Mouse (Mus musculus) midbrain, embryonic 13.5 days (tissue): Measurements from ENCODE around the gene Sp6. TPM values are rescaled to one million over a fixed set of nuclear protein-coding genes. Genes with fewer than 3 reads are reported as not detected.

ENCODE experiments used
- ATAC-seq: fragments of 200-750 bp; cut with Nextera tagmentation; 2 replicates; pipeline ENCODE4 v1.8.0; 2017; ENCODE audit warnings: mild to moderate bottlenecking, moderate TSS enrichment, moderate library complexity
- H3K27ac ChIP-seq: fragments of 300-500 bp; sonication (generic); 2 replicates; pipeline ENCODE4 v1.5.1; 2015; ENCODE audit warnings: inconsistent platforms, mild to moderate bottlenecking, moderate library complexity
- H3K27me3 ChIP-seq: fragments of 300-500 bp; sonication (generic); 2 replicates; pipeline ENCODE4 v1.6.1; 2015; ENCODE audit warnings: mild to moderate bottlenecking, inconsistent platforms
- H3K36me3 ChIP-seq: fragments of 300-500 bp; sonication (generic); 2 replicates; pipeline ENCODE4 v1.6.1; 2015; ENCODE audit warnings: mild to moderate bottlenecking, inconsistent platforms
- H3K4me1 ChIP-seq: fragments of 300-500 bp; sonication (generic); replicated peaks from 2 replicates; pipeline ENCODE4 v1.6.1; 2015; ENCODE audit warnings: inconsistent platforms
- H3K4me2 ChIP-seq: fragments of 300-500 bp; sonication (generic); replicated peaks from 2 replicates; pipeline ENCODE4 v1.6.1; 2015; ENCODE audit warnings: moderate library complexity, mild to moderate bottlenecking, inconsistent platforms
- H3K4me3 ChIP-seq: fragments of 300-500 bp; sonication (generic); replicated peaks from 2 replicates; pipeline ENCODE4 v1.5.1; 2015; ENCODE audit warnings: mild to moderate bottlenecking, inconsistent platforms
- H3K9ac ChIP-seq: fragments of 300-500 bp; sonication (generic); replicated peaks from 2 replicates; pipeline ENCODE4 v1.6.1; 2015; ENCODE audit warnings: mild to moderate bottlenecking, inconsistent platforms
- H3K9me3 ChIP-seq: fragments of 300-500 bp; sonication (generic); 2 replicates; pipeline ENCODE4 v1.6.1; 2016; ENCODE audit warnings: mild to moderate bottlenecking, inconsistent platforms
- WGBS: fragments of 180-500 bp; shearing (Covaris S2); methylation state at CpG from one replicate; pipeline ENCODE4 v1.1.7; 2015; 5-methylcytosine and 5-hydroxymethylcytosine counted together
- polyA plus RNA-seq: library from polyadenylated mRNA; unstranded; fragments of >200 nt; fragmentation: Nextera tagmentation; extraction: Ambion mirVana; gene quantifications from 2 replicates; pipeline ENCODE4 v1.2.1, GENCODE M21; 2015

Sp6 gene
- polyA plus RNA-seq, 1 experiment from 2014 or later, result 0.07 TPM

- 7% methylated on average over 18 of the region's 18 CpGs for WGBS
- peaks cover 39% of the 10 kb centered on the region for H3K36me3 ChIP-seq
- H3K27ac ChIP-seq, result peak within 1 kb of the TSS; percentile 63
- peak within 1 kb of the TSS; percentile 85 for H3K9ac ChIP-seq
- H3K27me3 ChIP-seq, result no peaks in the 10 kb centered on the region
- peak; percentile 89 for ATAC-seq
- H3K4me1 ChIP-seq, result peaks cover 30% of the 10 kb centered on the region
- peak within 1 kb of the TSS; percentile 73 for H3K4me3 ChIP-seq
- H3K9me3 ChIP-seq, result no peaks in the 10 kb centered on the region
- peak within 1 kb of the TSS; percentile 88 for H3K4me2 ChIP-seq
These were observed 37.2 kb downstream of the Sp6 start, which contains the start of gene Osbpl7 for GRCm38 (mm10) chr11:97050216-97050943. Gene Osbpl7, plus strand, starts transcription at chr11:97050628.

- H3K27me3 ChIP-seq, result no peaks in the 10 kb centered on the region
- peak; percentile 31 for ATAC-seq
- 25% methylated on average over 13 of the region's 13 CpGs for WGBS
These were observed 37.9 kb downstream of the Sp6 start for GRCm38 (mm10) chr11:97050944-97051586.

GRCm38 (mm10) chr11:97052219-97052646 is 39.0 kb downstream of the Sp6 start:
- H3K4me2 ChIP-seq, result peak overlapping the region; percentile 88; the same call in 1 of the 2 replicates
- H3K9ac ChIP-seq, result peak overlapping the region; percentile 85; the same call in 1 of the 2 replicates
- H3K27ac ChIP-seq, result no peak overlapping the region
- 30% methylated on average over 11 of the region's 11 CpGs for WGBS
- H3K9me3 ChIP-seq, result no peaks in the 10 kb centered on the region
- no peak overlapping the region for H3K4me3 ChIP-seq
- no peak for ATAC-seq
- H3K27me3 ChIP-seq, result no peaks in the 10 kb centered on the region
- H3K4me1 ChIP-seq, result peaks cover 30% of the 10 kb centered on the region
- H3K36me3 ChIP-seq, result peaks cover 52% of the 10 kb centered on the region

More at GRCm38 (mm10) chr11:97050944-97051586, 37.9 kb downstream of the Sp6 start:
- H3K4me1 ChIP-seq, result peaks cover 30% of the 10 kb centered on the region
- H3K4me2 ChIP-seq, result peak overlapping the region; percentile 88
- peak overlapping the region; percentile 63 for H3K27ac ChIP-seq
- peak overlapping the region; percentile 73 for H3K4me3 ChIP-seq
- peak overlapping the region; percentile 85 for H3K9ac ChIP-seq
- no peaks in the 10 kb centered on the region for H3K9me3 ChIP-seq
- H3K36me3 ChIP-seq, result peaks cover 43% of the 10 kb centered on the region

- no peaks in the 10 kb centered on the region for H3K27me3 ChIP-seq
- H3K9ac ChIP-seq, result no peak overlapping the region
- H3K27ac ChIP-seq, result peak overlapping the region; percentile 74
- WGBS, result 34% methylated on average over 9 of the region's 9 CpGs
- H3K4me1 ChIP-seq, result peaks cover 8% of the 10 kb centered on the region
- H3K9me3 ChIP-seq, result no peaks in the 10 kb centered on the region
- no peak overlapping the region for H3K4me3 ChIP-seq
- ATAC-seq, result peak; percentile 51; the same call in 1 of the 2 replicates
- peaks cover 61% of the 10 kb centered on the region for H3K36me3 ChIP-seq
- no peak overlapping the region for H3K4me2 ChIP-seq
These were observed 50.2 kb downstream of the Sp6 start for GRCm38 (mm10) chr11:97063274-97063920.

GRCm38 (mm10) chr11:97063921-97064295 is 50.7 kb downstream of the Sp6 start:
- WGBS, result 91% methylated on average over 3 of the region's 3 CpGs
- no peaks in the 10 kb centered on the region for H3K9me3 ChIP-seq
- peak overlapping the region; percentile 74 for H3K27ac ChIP-seq
- no peaks in the 10 kb centered on the region for H3K27me3 ChIP-seq
- no peak for ATAC-seq
- no peak overlapping the region for H3K9ac ChIP-seq
- no peak overlapping the region for H3K4me3 ChIP-seq
- H3K36me3 ChIP-seq, result peaks cover 61% of the 10 kb centered on the region
- no peak overlapping the region for H3K4me2 ChIP-seq
- peaks cover 8% of the 10 kb centered on the region for H3K4me1 ChIP-seq

GRCm38 (mm10) chr11:97065538-97066295 is 52.5 kb downstream of the Sp6 start:
- ATAC-seq, result no peak
- H3K9ac ChIP-seq, result no peak overlapping the region
- H3K9me3 ChIP-seq, result no peaks in the 10 kb centered on the region
- H3K36me3 ChIP-seq, result peaks cover 43% of the 10 kb centered on the region
- 89% methylated on average over 12 of the region's 12 CpGs for WGBS
- H3K4me2 ChIP-seq, result no peak overlapping the region
- no peaks in the 10 kb centered on the region for H3K27me3 ChIP-seq
- no peak overlapping the region for H3K27ac ChIP-seq
- no peak overlapping the region for H3K4me3 ChIP-seq
- H3K4me1 ChIP-seq, result peaks cover 8% of the 10 kb centered on the region

GRCm38 (mm10) chr11:97066656-97067360 is 53.6 kb downstream of the Sp6 start:
- Histone ChIP-seq H3K36me3 (peaks cover 32% of the 10 kb centered on the region), H3K9ac (no peak overlapping the region), H3K27ac (no peak overlapping the region), H3K4me3 (no peak overlapping the region), H3K4me2 (no peak overlapping the region), H3K4me1 (peaks cover 8% of the 10 kb centered on the region), H3K27me3 (no peaks in the 10 kb centered on the region), H3K9me3 (no peaks in the 10 kb centered on the region)
- WGBS, result 46% methylated on average over 22 of the region's 22 CpGs
- no peak; the same call in 1 of the 2 replicates for ATAC-seq

- no peak overlapping the region for H3K27ac ChIP-seq
- no peak overlapping the region for H3K4me3 ChIP-seq
- H3K9ac ChIP-seq, result no peak overlapping the region
- ATAC-seq, result no peak
- no peak overlapping the region for H3K4me2 ChIP-seq
- H3K36me3 ChIP-seq, result peaks cover 32% of the 10 kb centered on the region
- H3K9me3 ChIP-seq, result no peaks in the 10 kb centered on the region
- H3K27me3 ChIP-seq, result no peaks in the 10 kb centered on the region
- 86% methylated on average over 1 of the region's 1 CpGs for WGBS
- no peaks in the 10 kb centered on the region for H3K4me1 ChIP-seq
These were observed 56.1 kb downstream of the Sp6 start for GRCm38 (mm10) chr11:97069333-97069732.

GRCm38 (mm10) chr11:97069770-97070169 is 56.6 kb downstream of the Sp6 start:
- H3K27me3 ChIP-seq, result no peaks in the 10 kb centered on the region
- H3K9me3 ChIP-seq, result no peaks in the 10 kb centered on the region
- no peak for ATAC-seq
- no peak overlapping the region for H3K27ac ChIP-seq
- no peak overlapping the region for H3K4me3 ChIP-seq
- peaks cover 32% of the 10 kb centered on the region for H3K36me3 ChIP-seq
- H3K4me1 ChIP-seq, result no peaks in the 10 kb centered on the region
- no peak overlapping the region for H3K9ac ChIP-seq
- 84% methylated on average over 2 of the region's 2 CpGs for WGBS
- no peak overlapping the region for H3K4me2 ChIP-seq

GRCm38 (mm10) chr11:97071129-97071528 is 57.9 kb downstream of the Sp6 start:
- H3K9ac ChIP-seq, result no peak overlapping the region
- WGBS, result 72% methylated on average over 1 of the region's 1 CpGs

GRCm38 (mm10) chr11:97072533-97072932 is 59.3 kb downstream of the Sp6 start:
- Histone ChIP-seq H3K4me1 (no peaks in the 10 kb centered on the region), H3K4me3 (no peak overlapping the region), H3K9ac (no peak overlapping the region), H3K4me2 (no peak overlapping the region), H3K27me3 (no peaks in the 10 kb centered on the region), H3K27ac (no peak overlapping the region), H3K36me3 (peaks cover 11% of the 10 kb centered on the region), H3K9me3 (no peaks in the 10 kb centered on the region)
- peak; percentile 37; the same call in 1 of the 2 replicates for ATAC-seq
- 28% methylated on average over 3 of the region's 3 CpGs for WGBS

More at GRCm38 (mm10) chr11:97071129-97071528, 57.9 kb downstream of the Sp6 start:
- Histone ChIP-seq H3K9me3 (no peaks in the 10 kb centered on the region), H3K27ac (no peak overlapping the region), H3K36me3 (peaks cover 24% of the 10 kb centered on the region), H3K27me3 (no peaks in the 10 kb centered on the region), H3K4me3 (no peak overlapping the region), H3K4me1 (no peaks in the 10 kb centered on the region), H3K4me2 (no peak overlapping the region)
- ATAC-seq, result no peak
